Mouse (Mus musculus): ENCODE measurements around the gene Tmem167b. TPM values are rescaled to one million over a fixed set of nuclear protein-coding genes. Genes with fewer than 3 reads are reported as not detected.

Tmem167b gene
- polyA plus RNA-seq, 1 experiment from 2014 or later: 19.8 TPM

DNA sequence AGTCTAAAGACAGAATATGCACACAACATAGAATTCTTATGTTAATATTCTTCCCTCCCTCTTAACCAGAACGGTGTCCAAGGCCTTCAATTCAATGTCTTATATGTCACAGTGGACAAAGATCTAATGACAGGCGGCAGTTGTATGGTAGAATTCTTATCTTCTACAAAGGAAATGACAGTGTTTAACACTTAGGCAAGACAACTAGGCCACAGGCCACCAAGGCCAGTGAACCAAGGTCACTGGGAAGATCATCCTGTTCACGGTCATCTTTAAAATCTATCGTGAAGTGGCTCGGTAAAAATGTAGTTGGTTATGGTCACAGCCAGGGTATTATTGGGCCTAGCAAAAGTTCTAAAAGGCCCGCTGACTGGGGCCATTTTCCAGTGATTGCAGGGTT is 28.3 kb downstream of the Tmem167b start, which contains the start of gene 1700013F07Rik:
Gene 1700013F07Rik, plus strand, starts transcription at position 200 of the 400 bp plus-strand sequence.
- H3K9ac ChIP-seq: no peak within 1 kb of the TSS
- peaks cover 13% of the 10 kb centered on the region for H3K4me1 ChIP-seq
- H3K4me2 ChIP-seq: no peak within 1 kb of the TSS
- peaks cover 52% of the 10 kb centered on the region for H3K27me3 ChIP-seq (replicated peaks)
- no peak within 1 kb of the TSS for H3K4me3 ChIP-seq
- 0 out of 2 replicates have a peak, but pooled peaks cover under 1% of the 10 kb centered on the region for H3K9me3 ChIP-seq (replicated peaks)
- 58% methylated on average over 6 of the region's 6 CpGs for WGBS (ENCODE audit: insufficient replicate concordance)
- ATAC-seq: no peak
- no peaks in the 10 kb centered on the region for H3K36me3 ChIP-seq
- H3K27ac ChIP-seq: no peak within 1 kb of the TSS

DNA sequence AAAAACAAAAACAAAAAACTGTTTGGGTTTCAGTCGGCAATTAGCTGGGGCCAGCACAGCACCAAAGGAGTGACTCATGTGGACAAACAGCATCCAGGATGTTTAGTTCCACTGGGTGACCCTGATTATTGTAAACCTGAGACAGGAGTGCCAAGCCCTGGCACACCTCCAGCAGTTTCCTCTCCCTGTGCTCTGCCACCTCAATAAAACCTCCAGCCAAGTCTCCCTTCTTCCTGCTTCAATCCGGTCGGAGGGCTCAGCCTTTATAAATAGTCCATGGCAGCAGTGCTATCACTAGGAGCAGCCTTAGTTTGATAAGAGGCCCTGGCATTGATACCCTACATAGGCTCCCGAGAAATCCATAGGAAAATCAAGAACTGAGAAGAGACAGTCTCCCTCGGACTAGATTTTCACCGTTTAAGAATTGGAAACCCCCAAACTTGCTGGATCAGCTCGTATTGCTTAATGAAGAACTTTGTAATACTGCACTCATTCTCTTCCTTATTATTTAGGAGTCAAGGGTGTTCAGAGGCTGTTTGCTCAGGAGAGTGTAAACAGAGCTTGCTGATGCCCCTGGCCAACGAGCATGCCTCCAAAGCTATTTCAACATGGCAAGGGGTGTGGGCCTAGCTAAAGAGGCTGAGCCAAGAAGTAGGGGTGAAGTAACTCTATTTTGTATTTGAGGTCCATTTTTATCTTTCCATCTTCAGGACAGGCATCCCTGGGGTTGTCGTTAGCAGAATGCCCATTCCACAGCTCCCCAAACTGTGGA is 29.0 kb downstream of the Tmem167b start:
- Histone ChIP-seq H3K4me1 (peaks cover 13% of the 10 kb centered on the region), H3K4me2 (no peak overlapping the region), H3K36me3 (no peaks in the 10 kb centered on the region), H3K27me3 (replicated peaks) (peaks cover 46% of the 10 kb centered on the region), H3K9ac (no peak overlapping the region), H3K27ac (no peak overlapping the region), H3K4me3 (no peak overlapping the region), H3K9me3 (replicated peaks) (peaks cover 7% of the 10 kb centered on the region; the same call in 1 of the 2 replicates)
- ATAC-seq: no peak
- WGBS (ENCODE audit: insufficient replicate concordance): 60% methylated on average over 9 of the region's 9 CpGs

DNA sequence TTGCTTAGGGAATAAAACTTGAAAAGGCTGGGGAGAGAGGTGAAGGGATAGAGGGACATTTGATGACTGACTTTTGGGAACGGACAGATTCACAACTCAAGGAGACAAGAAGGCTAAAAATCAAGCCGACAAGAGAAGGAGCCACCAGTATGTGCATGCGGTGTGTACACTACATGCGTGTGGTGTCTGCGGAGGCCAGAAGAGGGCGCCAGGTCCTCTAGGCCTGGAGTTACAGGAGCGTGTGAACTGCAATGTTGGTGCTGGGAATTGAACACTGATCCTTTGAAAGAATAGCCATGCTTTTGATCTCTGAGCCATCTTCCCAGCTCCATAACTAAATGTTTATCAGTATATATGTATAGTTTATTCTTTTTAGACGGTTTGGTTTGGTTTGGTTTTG is 33.8 kb downstream of the Tmem167b start:
- 81% methylated on average over 8 of the region's 8 CpGs for WGBS (ENCODE audit: insufficient replicate concordance)
- H3K9ac ChIP-seq: no peak overlapping the region

DNA sequence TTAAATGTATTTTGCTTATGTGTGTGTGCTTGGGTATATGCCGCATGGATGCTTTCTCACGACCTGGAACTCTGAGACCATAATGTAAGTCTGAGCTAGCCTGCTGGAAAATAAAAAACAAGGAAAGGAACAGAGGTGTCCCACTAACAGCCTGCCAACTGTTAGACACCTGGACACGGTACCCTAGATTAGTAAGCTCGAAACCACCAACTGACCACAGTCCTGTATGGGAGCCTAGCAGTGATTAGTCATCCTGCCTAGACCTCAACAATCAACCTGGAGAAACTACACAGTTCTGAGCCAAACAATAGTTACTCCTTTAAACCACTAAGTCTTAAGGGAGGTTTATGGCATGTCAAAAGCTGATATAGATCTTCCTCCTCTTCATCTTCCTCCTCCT is 38.9 kb downstream of the Tmem167b start:
- Histone ChIP-seq H3K36me3 (no peaks in the 10 kb centered on the region), H3K4me1 (no peaks in the 10 kb centered on the region), H3K4me2 (no peak overlapping the region), H3K4me3 (no peak overlapping the region), H3K9me3 (replicated peaks) (peaks cover 1% of the 10 kb centered on the region; the same call in 1 of the 2 replicates), H3K27ac (no peak overlapping the region), H3K9ac (no peak overlapping the region), H3K27me3 (replicated peaks) (no peaks in the 10 kb centered on the region; the same call in 1 of the 2 replicates)
- 67% methylated on average over 4 of the region's 4 CpGs for WGBS (ENCODE audit: insufficient replicate concordance)
- ATAC-seq: no peak

More for the DNA sequence above, 33.8 kb downstream of the Tmem167b start:
- H3K27me3 ChIP-seq (replicated peaks): peaks cover 8% of the 10 kb centered on the region; the same call in 1 of the 2 replicates
- no peaks in the 10 kb centered on the region for H3K4me1 ChIP-seq
- no peak for ATAC-seq
- no peaks in the 10 kb centered on the region for H3K36me3 ChIP-seq
- no peak overlapping the region for H3K27ac ChIP-seq
- H3K9me3 ChIP-seq (replicated peaks): peaks cover 7% of the 10 kb centered on the region; the same call in 1 of the 2 replicates
- no peak overlapping the region for H3K4me3 ChIP-seq
- H3K4me2 ChIP-seq: no peak overlapping the region

DNA sequence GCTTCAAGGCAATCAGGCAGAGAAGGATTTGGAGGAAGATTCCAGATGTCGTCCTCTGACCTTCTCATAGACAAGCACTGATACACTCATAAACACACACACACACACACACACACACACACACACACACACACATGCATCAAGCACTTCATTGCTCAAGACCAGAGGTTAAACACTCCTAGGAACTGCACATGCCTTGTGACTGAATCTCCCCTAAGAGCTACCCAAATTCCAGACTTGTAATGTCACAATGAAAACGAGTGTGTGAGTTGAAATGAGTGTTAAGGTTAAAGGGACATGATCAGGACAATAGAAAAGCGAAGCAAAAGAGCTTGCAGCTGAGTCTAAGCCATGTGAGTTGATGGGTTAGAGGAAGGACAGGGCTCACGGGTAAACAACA is 44.0 kb downstream of the Tmem167b start:
- no peak overlapping the region for H3K4me2 ChIP-seq
- H3K9me3 ChIP-seq (replicated peaks): no peaks in the 10 kb centered on the region
- H3K36me3 ChIP-seq: no peaks in the 10 kb centered on the region
- H3K4me1 ChIP-seq: no peaks in the 10 kb centered on the region
- H3K9ac ChIP-seq: no peak overlapping the region
- ATAC-seq: no peak
- WGBS (ENCODE audit: insufficient replicate concordance): 41% methylated on average over 4 of the region's 4 CpGs
- no peaks in the 10 kb centered on the region; the same call in 1 of the 2 replicates for H3K27me3 ChIP-seq (replicated peaks)
- no peak overlapping the region for H3K4me3 ChIP-seq
- no peak overlapping the region for H3K27ac ChIP-seq

DNA sequence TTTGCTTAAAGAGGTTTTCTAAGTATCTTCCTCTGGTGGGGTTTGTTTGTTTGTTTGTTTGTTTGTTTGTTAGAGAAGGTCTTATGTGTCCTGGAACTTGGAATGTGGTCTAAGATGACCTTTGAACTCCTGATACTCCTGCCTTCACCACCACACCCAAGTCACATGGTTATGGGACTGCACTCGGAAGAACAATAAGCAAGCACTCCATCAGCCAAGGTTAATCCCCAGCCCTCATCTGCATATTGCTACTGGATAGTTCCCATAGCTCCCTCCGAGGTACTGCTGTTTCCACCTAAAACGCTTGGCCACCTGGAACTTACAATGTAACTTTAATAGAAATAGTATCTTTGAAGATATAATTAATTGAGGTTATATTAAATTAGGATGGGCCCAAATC is 48.8 kb downstream of the Tmem167b start:
- no peaks in the 10 kb centered on the region for H3K4me1 ChIP-seq
- H3K9me3 ChIP-seq (replicated peaks): no peaks in the 10 kb centered on the region
- H3K36me3 ChIP-seq: no peaks in the 10 kb centered on the region
- no peaks in the 10 kb centered on the region for H3K27me3 ChIP-seq (replicated peaks)
- no peak overlapping the region for H3K4me3 ChIP-seq
- no peak overlapping the region for H3K9ac ChIP-seq
- no peak for ATAC-seq
- no peak overlapping the region for H3K27ac ChIP-seq
- no peak overlapping the region for H3K4me2 ChIP-seq
- 50% methylated on average over 3 of the region's 3 CpGs for WGBS (ENCODE audit: insufficient replicate concordance)

DNA sequence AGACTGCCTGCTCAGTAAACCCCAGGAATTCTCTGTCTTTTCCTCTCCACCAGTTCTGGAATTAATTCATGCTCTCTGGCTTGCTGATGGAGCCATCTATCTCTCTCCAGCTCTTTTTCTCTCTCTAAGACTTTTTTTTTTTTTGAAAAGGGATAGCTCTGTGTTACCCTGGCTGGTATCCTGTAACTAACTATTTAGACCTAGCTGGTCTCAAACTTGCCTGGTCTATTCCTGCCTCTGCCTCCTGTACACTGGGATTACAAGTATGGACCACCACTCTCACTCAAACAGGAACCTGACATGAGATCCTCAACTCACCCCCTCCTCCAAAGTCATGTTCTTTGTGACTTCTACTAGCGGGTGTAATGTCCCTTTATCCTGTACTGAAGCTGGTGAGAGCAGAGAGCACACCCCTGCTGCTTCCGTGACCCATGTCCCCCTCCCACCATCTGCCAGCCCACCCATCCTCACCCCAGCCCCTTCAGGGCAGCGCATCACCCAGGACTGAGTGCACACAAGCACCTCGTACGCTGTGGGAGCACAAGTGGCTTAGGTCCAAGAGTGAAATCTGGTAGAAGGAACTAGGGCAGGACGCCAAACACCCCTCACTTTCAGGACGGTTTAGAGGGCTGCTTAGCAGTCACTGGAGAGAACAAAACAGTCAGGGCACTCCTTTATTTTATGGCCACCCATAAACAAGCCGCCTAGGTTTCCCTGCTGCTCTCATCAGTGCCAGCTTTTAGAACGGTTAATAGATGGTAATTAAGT is 51.4 kb downstream of the Tmem167b start:
- no peak overlapping the region for H3K4me3 ChIP-seq
- H3K27me3 ChIP-seq (replicated peaks): no peaks in the 10 kb centered on the region
- no peak overlapping the region for H3K9ac ChIP-seq
- H3K4me2 ChIP-seq: no peak overlapping the region
- no peaks in the 10 kb centered on the region for H3K36me3 ChIP-seq
- ATAC-seq: no peak
- no peaks in the 10 kb centered on the region for H3K9me3 ChIP-seq (replicated peaks)
- no peak overlapping the region for H3K27ac ChIP-seq
- WGBS (ENCODE audit: insufficient replicate concordance): 49% methylated on average over 9 of the region's 9 CpGs
- H3K4me1 ChIP-seq: no peaks in the 10 kb centered on the region

DNA sequence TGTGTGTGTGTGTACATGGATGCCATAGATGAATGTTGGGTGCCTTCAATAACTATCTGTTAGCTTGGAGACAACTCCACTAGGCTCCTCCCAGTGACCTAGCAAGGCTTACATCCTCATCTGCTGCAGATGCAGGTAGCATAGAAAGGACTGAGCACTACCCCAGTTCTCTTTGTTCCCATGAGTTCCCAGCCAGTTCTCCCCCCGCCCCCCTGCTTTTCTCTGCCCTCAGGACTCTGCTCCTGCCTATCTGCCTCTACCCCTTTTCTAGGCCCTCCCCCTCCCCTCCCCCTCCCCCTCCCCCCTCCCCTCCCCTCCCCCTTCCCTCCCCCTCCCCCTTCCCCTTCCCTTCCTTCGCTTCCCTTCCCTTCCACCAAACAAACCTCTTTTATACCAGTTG is 52.1 kb downstream of the Tmem167b start:
- no peak for ATAC-seq
- Histone ChIP-seq H3K4me1 (no peaks in the 10 kb centered on the region), H3K36me3 (no peaks in the 10 kb centered on the region), H3K9ac (no peak overlapping the region), H3K27ac (no peak overlapping the region), H3K27me3 (replicated peaks) (0 out of 2 replicates have a peak, but pooled peaks cover 2% of the 10 kb centered on the region), H3K4me2 (no peak overlapping the region), H3K4me3 (no peak overlapping the region), H3K9me3 (replicated peaks) (no peaks in the 10 kb centered on the region)
- 71% methylated on average over 2 of the region's 2 CpGs for WGBS (ENCODE audit: insufficient replicate concordance)

DNA sequence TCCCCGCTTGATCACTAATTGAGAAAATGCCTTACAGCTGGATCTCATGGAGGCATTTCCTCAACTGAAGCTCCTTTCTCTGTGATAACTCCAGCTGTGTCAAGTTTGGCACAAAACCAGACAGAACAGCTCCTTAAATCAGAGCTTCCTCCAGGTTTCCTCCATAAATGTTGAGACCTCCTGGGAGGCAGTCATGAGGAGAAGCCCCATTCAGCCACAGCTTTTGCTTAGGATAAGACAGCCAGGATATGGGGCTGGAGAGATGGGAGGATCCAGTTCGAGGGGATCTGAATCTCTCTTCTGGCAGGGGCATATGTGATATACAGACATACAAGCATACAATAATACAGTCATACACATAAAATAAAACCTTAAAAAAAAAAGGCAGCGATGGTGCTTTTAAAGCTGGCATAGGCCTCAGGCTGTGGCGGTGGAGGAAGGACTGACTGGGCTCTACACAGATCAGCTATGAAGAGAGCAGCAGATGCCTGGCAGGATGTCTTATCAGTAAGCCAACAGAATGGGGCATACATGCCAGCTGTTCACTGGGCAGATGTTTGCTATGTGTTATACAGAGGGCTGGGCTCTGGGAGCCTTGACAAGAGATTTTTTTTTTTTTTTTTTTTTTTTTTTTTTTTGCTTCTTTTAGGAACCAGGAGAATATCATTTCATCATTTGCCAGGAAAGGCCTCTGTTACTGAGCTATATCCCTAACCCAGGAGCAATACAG is 53.4 kb downstream of the Tmem167b start:
- ATAC-seq: peak; percentile 76
- no peak overlapping the region for H3K9ac ChIP-seq
- H3K27ac ChIP-seq: no peak overlapping the region
- 44% methylated on average over 4 of the region's 4 CpGs for WGBS (ENCODE audit: insufficient replicate concordance)
- H3K4me1 ChIP-seq: no peaks in the 10 kb centered on the region
- H3K36me3 ChIP-seq: no peaks in the 10 kb centered on the region
- H3K27me3 ChIP-seq (replicated peaks): peaks cover 10% of the 10 kb centered on the region; the same call in 1 of the 2 replicates
- no peaks in the 10 kb centered on the region for H3K9me3 ChIP-seq (replicated peaks)
- no peak overlapping the region for H3K4me2 ChIP-seq
- H3K4me3 ChIP-seq: no peak overlapping the region

Data from liver, embryonic 12.5 days (tissue).